Mouse (Mus musculus): ENCODE data around the gene Hspg2.

Hspg2 gene

GRCm38 (mm10) chr4:137461217-137461616, 7.4 kb upstream of the Hspg2 start:
- no peak for DNase-seq (ENCODE audit: low spot score)

DNA sequence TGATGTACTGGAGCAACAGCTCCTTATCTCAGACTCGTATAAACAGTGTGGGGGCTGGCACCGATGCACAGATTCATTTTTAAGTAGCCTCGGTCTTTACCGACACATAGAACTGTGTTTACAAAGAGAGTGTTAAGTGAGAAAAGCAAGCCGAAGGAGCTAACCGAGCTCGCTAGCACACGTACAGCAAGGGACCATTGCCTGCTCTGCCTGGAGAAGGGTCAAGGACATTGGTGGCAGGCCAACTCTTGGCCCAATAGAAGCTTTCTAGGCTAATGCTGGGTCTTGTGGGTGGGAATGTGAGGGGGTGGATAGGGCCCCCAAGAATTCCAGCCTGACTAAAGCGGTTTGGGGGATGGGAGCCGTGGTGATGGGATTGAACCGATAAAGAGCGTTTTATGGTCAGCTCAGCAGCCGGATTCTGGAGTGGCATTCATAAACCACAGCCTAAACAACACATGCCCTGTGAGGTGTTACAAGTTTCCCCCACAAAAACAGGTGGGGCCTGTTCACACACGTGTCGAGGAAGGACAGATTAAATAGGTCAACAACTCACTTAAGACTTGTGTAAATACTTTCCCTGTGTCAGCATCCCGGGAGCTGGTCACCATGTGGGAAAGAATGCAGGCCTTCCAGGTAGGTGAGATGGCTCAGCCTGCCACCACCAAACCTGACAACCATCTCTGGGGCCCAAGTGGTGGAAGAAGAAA, 6.4 kb upstream of the Hspg2 start:
- DNase-seq (ENCODE audit: low spot score): no peak

DNA sequence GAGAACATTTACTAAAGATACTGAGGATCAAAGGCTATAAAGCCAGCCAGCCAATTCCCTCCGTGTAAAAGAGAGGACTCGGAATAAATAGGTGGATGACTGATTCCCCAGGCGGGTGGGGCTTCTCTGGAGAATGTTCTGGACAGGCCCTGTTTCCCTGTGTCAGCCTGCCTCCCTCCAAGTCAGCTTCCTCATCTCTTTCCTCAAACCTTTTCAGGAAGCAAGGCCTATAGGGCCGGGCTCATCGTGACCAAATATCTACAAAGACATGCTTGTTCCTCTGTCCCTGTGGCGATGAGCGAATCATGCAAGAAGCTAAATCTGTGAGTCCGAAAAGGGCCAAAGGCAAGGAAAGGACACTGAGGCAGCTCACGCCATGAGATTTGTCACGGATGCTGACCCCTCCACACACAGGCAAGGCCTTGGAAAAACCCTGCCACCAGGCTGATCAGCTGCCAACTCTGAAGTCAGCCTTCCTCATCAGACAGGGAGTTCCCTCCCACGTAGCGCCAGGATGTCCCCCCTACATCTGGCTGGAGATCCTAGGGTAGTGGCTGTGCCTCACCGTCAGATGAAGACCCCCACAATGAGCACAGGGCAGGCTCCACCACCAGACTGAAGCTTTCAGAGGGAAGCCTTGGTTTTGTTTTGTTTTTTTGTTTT, 3.3 kb upstream of the Hspg2 start:
- no peak for DNase-seq (ENCODE audit: low spot score)

- DNase-seq (ENCODE audit: low spot score): no peak
Measured at GRCm38 (mm10) chr4:137466991-137467390, 1.6 kb upstream of the Hspg2 start.

DNA sequence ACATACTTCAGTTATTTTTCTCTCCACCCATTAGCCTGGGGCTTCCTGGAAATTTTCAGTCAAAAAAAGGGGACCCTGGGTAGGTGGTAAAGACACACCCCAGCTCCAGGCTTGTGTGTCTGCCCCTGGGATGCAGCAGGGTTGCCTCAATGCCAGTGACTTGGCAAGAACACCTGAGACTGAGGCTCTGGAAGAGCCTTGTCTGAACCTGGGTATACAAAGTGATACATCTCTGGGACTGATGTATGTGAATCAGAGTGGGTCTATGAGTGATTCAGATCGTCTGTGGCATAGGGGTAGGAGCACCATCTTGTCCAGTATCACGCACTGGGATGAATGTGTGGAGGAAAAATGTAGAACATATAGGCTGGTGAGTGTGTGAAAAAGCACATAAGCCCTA, 1.0 kb upstream of the Hspg2 start:
- DNase-seq (ENCODE audit: low spot score): no peak

GRCm38 (mm10) chr4:137469081-137469844, 694 bp downstream of the Hspg2 start:
- peak; percentile 23 for DNase-seq (ENCODE audit: low spot score)

DNA sequence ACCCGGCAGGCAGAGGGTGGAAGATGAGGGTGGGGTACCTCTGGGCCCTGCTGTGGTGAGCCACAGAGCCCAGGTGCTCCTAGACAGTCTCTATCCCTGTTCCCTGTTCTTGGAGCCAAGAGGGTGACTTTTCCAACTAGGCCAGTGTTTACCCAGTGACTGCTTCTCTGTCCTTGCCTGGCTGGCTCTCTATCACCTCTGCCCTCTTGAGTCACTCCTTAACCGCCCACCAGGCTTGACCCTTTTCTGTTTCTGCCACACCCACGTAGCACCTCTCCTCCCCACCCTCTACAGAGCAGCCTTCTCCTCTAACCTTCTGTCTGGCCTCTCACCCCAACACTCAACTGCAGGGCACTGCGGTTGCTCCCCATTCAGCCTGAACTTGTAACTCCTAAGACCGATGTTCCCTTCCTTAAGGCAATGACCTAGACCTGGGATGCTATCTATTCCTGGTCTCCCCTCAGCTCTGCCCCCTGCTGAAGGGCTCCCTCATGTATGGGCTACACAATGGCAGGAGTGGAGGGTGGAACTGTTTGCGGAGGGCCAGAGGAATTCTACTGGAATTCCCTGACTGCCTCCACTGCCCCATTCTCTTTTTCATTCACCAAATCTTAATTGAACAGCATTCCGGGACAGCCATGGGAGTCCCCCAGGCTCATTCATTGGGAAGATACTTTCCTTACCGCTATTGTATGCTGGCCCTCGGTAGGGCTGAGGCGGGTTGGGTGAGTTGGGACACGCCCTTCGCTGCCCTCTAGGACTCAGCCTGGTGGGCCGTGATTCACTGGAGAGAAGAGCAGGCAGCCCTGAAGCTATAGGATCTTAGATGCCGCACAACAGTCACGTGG, 1.5 kb downstream of the Hspg2 start:
- DNase-seq (ENCODE audit: low spot score): peak; percentile 50

DNA sequence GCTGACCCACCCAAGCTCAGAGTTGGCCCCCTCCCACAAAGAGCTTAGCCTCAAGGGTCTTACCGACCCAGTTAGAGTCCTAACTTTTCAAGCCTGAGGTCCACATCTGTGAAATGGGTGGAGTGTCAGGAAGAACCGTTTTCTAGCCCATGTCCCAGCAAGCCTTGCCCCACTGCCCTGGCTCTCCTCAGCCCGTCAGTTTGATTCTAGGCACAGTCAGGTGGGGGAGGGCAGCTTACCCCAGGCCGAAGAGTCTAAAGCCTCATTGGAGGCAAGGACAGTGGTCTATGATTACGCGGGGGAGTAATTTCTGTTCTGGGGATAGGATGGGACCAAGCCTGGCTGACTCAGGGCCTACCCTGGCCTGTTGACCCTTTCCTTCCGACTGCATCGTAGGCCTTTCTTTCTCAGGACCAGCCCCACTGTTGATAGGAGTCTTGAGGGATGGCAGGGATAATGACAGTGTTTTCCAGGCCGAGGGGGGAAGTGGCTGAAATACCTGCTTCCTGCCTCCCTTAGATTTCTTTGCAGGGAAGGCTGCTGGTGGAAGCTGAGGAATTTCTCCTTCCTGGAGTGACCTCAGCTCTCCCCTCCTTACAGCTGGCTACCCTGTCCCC, 2.2 kb downstream of the Hspg2 start:
- peak; percentile 47 for DNase-seq (ENCODE audit: low spot score)

DNA sequence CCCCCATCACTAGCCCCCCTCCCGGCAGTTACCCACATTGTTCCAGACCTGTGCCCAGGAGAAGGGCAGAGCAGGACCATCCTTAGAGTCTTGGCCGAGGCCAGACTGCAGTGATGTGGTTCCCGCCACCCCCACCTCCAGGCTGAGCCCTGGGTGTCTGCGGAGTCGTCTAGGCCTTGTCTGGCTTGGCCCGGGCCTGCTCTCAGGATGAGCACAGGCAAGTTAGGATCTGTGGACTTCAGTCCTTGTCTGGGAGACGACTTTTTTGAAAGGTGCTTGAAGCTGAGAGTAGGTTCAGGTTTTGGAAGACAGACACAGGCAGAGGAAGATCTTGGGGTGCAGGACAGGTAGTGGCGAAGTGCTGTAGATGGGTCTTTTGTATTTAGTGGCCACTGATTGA, 2.8 kb downstream of the Hspg2 start:
- peak; percentile 36 for DNase-seq (ENCODE audit: low spot score)

DNA sequence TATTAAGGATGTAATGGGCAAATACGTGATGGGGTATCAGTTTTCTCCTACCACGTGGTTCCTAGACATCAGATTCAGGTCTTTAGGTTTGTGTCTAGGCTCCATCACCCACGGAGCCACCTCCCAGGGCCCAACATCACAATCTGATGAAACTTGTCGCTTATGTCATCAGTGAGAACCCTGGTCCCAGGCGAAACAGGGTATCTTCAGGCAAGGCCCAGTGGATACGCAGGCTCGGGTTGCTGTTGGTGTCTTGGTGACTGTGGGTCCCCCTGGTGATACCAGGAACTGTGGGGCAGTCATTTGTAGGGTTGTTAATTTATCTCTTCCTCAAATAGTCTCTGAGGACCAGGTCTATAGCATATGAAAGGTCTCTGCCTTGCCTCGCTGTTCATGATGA, 4.7 kb downstream of the Hspg2 start:
- no peak for DNase-seq (ENCODE audit: low spot score)

DNA sequence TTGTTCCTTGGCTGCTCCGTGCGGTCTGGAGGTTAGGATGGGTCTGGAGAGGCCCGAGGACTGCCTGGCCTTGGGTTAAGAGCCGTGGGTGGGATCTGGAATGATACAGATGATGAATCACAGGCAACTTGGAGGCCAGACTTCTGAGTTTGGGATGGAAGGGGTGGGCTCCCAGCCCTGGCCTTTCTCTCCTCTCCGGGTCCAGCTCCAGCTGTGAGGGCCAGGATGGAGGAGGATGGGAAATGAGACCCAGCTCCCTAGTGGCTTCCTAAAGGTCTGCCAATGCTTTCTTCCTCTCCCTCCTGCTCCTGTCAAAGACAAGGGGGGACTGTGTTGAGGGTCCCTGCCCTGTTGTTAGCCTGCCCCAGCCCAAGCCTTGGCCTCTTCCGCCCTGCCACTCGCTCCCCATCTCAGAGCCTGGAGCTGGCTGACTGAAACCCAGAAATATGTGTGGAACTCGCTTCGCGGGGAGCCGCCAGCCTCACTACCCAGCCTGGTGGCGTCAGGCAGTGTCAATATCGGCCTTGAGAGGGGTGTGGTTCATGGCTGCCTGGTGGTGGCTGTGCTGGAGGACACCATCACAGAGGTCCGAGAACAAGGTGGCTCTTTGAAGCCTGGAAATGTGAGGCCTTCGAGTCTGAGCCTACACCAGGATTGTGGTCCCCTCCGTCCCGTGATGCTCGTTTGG, 5.3 kb downstream of the Hspg2 start:
- peak; percentile 35 for DNase-seq (ENCODE audit: low spot score)

GRCm38 (mm10) chr4:137474694-137475093, 6.1 kb downstream of the Hspg2 start:
- no peak for DNase-seq (ENCODE audit: low spot score)

- no peak for DNase-seq (ENCODE audit: low spot score)
Measured at GRCm38 (mm10) chr4:137475271-137476050, 6.9 kb downstream of the Hspg2 start.

GRCm38 (mm10) chr4:137476065-137476760, 7.6 kb downstream of the Hspg2 start:
- peak; percentile 80 for DNase-seq (ENCODE audit: low spot score)

DNA sequence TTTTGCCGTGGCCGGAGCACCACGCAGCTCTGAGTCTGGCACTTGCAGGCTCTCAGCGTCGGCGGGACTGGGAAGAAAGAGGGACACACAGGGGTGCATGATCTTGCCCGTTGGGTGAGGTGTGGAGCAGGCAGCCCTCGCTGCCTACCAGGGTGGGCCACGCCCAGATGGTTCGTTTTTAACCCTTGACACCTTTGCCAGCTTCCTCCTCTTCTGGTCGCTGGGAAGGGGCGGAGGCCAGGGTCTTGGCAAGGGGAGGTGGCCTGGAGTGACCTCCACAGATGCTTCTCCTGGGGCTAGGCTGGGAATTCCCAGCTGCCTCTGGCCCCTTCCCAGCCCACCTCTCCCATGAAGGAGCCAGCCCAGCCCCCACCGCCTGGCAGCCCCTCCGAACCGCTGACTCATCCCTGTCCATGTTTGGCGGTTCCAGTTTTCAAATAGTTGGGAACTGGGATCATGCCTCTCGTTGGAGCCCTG, 8.2 kb downstream of the Hspg2 start:
- peak; percentile 42 for DNase-seq (ENCODE audit: low spot score)

DNA sequence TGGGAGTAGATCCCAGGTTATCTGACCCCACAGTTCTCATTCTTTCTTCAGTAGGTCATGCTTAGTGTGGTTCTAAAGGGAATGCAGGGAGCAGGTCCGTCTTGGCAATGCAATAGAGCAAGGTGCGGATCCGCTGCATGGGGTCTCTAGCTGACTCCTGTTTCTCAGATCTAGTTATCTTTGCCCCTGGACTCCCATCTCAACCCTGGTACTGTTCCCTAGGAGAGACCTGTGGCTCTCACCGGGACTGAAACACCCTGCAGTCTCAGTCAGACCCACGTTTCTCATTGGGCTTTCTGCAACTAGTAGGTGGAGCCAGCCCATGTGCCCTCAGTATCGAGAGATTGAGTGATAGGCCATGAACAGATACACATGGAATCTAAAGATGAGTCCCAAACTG, 9.0 kb downstream of the Hspg2 start:
- DNase-seq (ENCODE audit: low spot score): no peak

DNA sequence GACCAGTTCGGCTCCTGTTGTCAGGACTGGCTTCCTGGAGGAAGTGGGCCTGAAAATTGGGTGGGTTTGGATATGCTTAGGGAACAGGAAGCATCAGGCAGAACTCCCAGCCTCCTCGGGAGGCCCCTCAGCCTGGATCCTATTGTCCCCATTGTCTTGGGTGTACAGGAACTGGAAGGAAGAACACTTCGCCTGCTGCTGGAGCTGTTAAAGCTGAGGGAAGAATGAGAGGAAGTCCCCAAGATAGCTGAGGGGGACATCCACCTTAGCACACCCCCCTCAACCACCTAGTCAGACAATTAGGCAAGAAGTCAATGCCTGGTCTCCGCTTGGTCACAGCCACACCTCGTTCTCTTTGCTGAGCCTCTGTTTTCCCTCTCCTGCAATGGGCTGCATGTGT, 9.7 kb downstream of the Hspg2 start:
- DNase-seq (ENCODE audit: low spot score): no peak

GRCm38 (mm10) chr4:137479757-137480156, 11.2 kb downstream of the Hspg2 start:
- DNase-seq (ENCODE audit: low spot score): peak; percentile 92

DNA sequence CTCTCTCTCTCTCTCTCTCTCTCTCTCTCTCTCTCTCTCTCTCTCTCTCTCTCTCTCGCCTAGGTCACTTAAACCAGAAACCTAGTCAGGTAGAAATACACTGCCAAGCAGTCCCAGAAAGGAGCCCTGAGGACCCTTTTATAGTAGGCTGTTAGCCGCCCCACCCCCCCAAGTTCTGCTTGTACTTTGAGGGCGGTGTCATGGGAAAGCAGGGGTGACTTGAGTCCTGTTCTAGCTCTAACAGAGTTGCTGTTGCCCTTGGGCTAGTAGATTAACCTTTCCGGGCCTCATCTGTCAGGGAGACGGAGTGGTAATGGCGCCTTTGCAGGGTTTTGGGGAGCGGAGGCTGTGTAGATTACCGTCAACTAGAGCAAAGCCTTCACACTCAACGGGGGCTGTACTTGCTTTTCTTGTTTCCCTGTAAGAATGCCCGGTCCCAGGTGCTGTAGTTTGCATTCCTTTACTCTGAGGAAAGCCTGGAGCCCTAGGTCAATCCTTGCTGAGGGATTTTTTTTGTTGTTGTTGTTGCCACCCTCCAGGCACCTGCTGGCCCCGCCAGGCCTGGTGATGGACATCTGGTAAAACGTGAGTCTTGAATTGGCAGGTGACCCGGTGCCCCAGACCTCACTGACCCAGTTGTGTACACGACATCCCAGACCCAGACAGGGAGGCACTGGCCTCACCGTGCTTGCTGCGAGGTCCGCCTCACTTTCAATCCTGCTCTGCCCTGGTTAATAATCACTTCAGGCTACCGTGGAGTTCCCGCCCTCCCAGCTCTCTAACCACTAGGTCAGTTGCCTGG, 11.8 kb downstream of the Hspg2 start:
- DNase-seq (ENCODE audit: low spot score): peak; percentile 85

All from yolk sac, embryonic 10.5 days (tissue).